Mouse (Mus musculus): ENCODE measurements around the gene Slc52a3.

DNA sequence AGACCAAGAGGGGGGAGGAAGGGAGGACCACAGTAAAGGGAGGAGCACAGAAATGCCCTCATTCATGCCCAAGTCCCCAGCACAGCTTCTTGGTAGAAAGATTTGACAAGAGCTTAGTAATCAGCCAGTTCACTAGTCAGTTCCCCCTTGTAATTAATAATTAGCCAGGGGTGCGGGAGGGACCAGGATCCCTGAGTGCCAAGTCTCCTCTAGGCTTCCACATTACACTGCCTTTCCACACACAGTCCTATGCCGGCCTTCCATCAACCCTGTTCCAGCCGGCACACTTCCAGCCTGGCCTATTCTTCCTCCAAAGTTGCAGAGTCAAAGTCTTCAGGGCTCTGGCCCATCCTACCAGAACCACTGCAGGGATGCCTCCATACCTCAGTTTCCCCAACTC, 20.2 kb upstream of the Slc52a3 start:
- TF ChIP-seq EP300 (IDR thresholded peaks at IDR 0.05; ENCODE audit: low read depth in 1 of 2, low read length in 2 of 2): no peak
- no peak for TF ChIP-seq POLR2A (IDR thresholded peaks at IDR 0.05; ENCODE audit: control insufficient read depth in 1 of 2, insufficient read depth in 1 of 2, low read depth in 1 of 2, low read length in 2 of 2, poor library complexity in 1 of 2)
